Mouse (Mus musculus): ENCODE data around the gene Dhx36.

The Dhx36 gene

GRCm38 (mm10) chr3:62418387-62419138 lies 88.2 kb downstream of the Dhx36 start:
- no peak for DNase-seq (ENCODE audit: low spot score in 2 of 2)
